Mouse (Mus musculus): Measurements from ENCODE around the gene Tgfbr3.
A peak's percentile ranks its signal among the peaks of the same experiment; 100 is the strongest.

Tgfbr3 gene

GRCm38 (mm10) chr5:107289234-107289764 lies at the start of gene Tgfbr3:
Gene Tgfbr3 (minus strand): TSS chr5:107289629.
- DNase-seq (ENCODE audit: low spot score in 2 of 2) = peak in 1 of 2 experiments; percentile 45

GRCm38 (mm10) chr5:107330916-107331421 lies 41.5 kb upstream of the Tgfbr3 start, which contains the start of gene Brdt:
Gene Brdt (plus strand): TSS chr5:107331159.
- no peak for DNase-seq (ENCODE audit: low spot score in 2 of 2)

- no peak for DNase-seq (ENCODE audit: low spot score in 2 of 2)
Observed at GRCm38 (mm10) chr5:107320703-107321102, 31.3 kb upstream of the Tgfbr3 start.

GRCm38 (mm10) chr5:107317141-107317540 lies 27.7 kb upstream of the Tgfbr3 start:
- DNase-seq (ENCODE audit: low spot score in 2 of 2) = no peak

GRCm38 (mm10) chr5:107307432-107307831 lies 18.0 kb upstream of the Tgfbr3 start:
- DNase-seq (ENCODE audit: low spot score in 2 of 2) = no peak

DNA sequence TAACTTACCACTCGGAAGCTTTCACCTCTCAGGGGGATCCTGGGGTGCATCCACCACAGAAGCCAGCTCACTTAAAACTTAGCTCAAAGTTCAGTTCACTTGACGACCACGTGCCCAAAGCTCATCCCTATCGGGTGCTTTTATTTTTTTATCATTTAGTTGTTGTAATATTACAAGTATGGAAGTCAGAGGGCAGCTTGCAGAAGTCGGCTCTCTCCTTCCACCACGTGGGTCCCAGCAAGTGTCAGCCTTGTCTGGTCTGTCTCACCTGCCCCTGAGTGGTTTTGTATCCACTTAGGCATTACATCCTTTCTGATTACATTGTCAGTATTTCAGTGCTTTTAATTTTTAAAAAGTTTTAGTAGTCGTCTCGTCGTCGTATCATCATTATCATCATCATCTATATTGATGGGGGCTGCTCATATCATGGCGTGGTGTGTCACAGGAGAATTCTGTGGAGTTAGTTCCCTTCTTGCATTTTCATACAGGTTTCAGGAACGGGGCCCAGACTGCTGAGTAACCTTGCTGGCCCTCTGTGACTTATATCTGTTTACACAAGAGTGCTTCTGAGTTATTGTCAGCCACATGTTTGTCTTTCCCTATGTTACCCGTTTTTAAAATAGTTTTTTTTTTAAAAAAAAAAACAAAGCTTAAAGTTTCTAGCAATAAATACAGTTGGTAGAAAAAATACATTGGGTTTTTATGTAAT lies 14.8 kb upstream of the Tgfbr3 start:
- DNase-seq (ENCODE audit: low spot score in 2 of 2) = no peak

DNA sequence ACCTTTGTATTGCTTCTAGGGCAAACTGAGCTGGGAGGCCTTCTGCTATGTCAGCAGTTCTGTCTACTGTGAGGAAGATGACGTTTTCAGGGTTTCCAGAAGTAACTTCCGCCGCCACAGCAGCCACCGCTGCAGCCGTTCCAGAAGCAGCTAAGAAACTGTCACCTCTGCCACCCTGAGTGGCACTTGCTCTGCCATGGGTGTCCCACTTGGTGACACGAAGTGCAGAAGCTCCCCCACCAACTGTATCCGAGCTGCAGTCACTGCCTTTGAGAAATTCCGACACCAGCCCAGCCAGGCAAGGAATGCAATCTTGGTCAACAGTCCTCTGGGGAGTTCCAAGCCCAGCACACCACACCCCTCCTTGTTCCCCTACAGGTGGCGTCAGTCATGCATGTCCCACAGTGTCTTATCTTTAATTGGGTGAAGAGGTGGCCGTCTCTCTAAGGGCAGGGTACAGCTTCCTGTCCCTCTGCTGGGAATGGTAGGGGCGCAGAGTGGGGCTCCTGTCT lies 14.0 kb upstream of the Tgfbr3 start:
- peak in 1 of 2 experiments; percentile 11 for DNase-seq (ENCODE audit: low spot score in 2 of 2)

DNA sequence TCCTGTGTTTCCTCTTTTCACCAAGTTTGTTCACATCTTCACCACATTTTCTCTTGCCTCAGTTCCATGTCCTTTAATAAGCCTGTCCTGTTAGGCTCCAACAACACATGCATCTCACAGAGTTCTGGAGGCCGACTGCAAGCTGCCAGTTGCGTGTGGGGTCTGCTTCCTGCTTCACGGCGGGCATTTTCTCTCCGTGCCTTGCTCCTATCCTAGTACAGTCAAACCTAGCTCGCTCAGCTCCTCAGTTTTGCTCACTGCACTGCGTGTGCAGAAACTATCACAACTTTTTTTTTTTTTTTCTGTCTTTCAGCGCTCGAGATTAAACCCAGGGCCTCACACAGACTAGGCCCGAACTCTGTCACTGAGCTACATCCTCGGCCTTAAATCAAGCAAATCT lies 9.4 kb upstream of the Tgfbr3 start:
- DNase-seq (ENCODE audit: low spot score in 2 of 2) = no peak

DNA sequence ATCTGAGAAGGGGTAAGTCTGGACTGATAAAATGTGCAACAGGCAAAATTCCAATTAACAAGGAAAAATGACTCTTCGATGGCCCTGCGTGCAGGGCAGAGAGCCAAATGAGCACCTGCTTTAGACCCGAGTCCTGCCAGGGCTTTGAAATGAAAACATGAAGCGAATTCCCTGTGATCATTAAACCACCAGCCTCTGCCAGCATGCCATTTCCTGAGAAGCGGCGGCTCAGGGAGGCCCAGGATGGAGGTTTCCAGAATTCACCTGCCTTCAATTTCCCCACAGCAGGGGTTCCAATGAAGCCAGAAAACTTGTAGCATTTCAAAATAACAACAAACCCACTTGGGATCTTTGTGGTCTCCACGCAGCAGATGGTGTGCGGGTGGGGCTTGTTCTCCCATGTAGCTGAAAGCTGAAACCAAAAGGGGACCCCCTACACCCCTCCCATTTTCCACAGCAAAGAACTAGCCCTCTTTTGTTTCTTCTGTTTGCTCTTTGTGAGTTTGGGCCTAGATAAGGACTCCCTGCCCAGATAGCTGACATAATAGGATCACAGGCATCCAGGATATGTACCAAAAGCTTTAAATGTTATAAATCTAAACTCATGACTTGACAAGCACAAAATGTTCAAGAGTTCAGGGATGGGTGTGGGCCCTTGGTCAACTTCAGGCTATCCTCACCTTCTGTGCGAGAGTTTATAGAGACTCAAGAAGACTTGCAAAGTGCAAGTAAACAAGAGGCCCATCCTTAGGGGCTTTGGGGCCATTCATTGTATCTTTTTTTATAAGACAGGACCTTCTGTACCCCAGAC lies 7.3 kb upstream of the Tgfbr3 start:
- DNase-seq (ENCODE audit: low spot score in 2 of 2) = no peak

DNA sequence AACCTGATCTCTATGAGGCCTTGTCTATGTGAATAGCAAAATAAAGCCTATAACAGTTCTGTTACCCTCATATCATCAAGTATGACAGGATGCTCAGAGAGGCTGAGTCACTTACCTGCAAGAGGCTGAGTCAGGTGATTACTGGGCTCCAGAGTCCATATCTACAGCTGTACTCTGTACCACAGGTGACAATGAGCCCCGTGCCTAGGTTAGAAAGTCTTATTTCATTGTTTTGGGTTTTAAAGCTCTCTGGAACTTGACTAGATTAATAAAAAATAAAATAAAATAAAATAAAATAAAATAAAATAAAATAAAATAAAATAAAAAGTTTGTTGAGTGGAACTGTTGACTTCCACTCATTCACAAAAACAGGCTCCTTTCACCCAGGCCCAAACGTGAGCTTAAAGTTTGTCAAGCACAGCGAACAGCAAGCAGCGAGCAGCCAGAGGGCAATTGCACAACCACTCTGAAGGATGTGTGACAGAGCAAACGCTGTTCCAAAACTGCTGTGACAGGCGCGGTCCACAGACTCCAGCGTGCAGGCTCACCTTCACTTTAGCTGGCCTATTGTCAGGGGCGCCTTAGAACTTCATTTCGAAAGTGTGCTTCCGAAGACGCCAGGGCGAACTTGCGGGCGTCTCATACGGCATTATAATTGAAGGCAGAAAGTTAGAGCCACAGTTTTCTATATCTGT lies 6.5 kb upstream of the Tgfbr3 start:
- DNase-seq (ENCODE audit: low spot score in 2 of 2) = no peak

DNA sequence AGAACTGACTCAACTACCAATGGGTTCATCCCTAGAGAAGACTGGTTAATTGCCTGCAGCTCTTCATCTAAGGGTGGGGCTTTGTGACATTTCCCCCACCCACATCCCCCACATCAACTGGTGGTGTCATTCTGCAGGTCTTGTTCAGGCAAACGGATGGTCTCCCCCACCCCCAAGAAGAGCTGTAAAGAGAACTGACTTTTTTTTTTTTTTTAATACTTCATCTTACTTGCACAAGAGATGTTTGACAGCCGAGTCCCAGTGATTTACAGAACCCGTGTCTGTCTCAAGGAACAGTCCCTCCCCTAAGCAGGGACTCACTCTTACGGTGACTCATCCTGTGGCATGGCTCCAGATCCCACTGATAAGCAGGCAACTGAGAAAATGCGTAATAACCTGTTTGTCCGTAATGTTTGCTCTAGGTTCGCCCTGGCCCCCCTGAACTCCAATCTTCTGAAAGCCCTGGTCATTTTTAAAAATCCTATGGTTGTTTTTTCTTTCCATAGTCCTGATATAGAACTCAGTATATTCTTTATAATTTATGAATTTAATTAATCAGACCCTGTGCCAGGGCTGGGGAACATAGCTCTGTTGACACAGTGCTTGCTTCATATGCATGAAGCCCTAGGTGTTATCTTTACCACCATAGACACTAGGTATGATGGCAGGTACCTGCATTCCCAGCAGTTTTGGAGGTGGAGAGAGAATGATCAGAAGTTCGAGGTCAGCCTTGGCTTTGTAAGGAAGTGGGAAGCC lies 5.8 kb upstream of the Tgfbr3 start:
- no peak for DNase-seq (ENCODE audit: low spot score in 2 of 2)

DNA sequence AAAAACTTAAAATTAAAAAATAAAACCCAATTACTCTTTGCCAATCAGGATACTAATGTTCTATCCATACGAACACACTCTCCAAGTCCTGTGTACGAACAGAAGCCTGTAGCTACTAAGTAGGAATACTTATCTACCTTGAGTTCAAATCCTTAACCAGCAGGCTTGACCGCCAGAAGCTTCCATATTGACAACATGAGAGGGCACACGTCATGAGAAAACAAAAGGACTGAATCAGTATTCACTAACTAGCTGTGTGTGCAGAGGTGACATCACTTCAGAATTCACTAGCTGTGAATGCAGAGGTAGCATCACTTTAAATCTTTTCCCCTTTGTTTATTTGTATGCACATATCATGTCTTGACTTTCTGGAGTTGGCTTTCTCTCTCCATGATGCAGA lies 4.6 kb upstream of the Tgfbr3 start:
- DNase-seq (ENCODE audit: low spot score in 2 of 2) = no peak

- DNase-seq (ENCODE audit: low spot score in 2 of 2) = no peak
Observed at GRCm38 (mm10) chr5:107289986-107290385, 557 bp upstream of the Tgfbr3 start.

GRCm38 (mm10) chr5:107288427-107289233 lies 799 bp downstream of the Tgfbr3 start:
- peak in 1 of 2 experiments; percentile 15 for DNase-seq (ENCODE audit: low spot score in 2 of 2)

GRCm38 (mm10) chr5:107287908-107288267 lies 1.5 kb downstream of the Tgfbr3 start:
- no peak for DNase-seq (ENCODE audit: low spot score in 2 of 2)

GRCm38 (mm10) chr5:107287254-107287907 lies 2.0 kb downstream of the Tgfbr3 start:
- peak; percentile 55 to 69 for DNase-seq (ENCODE audit: low spot score in 2 of 2)

GRCm38 (mm10) chr5:107285563-107285962 lies 3.9 kb downstream of the Tgfbr3 start:
- no peak for DNase-seq (ENCODE audit: low spot score in 2 of 2)

- DNase-seq (ENCODE audit: low spot score in 2 of 2) = no peak
Observed at GRCm38 (mm10) chr5:107283935-107284524, 5.4 kb downstream of the Tgfbr3 start.

Data from natural killer cell, adult 2 months (primary cell).